Mouse (Mus musculus): ENCODE measurements around the gene Snx1. TPM values are rescaled to one million over a fixed set of nuclear protein-coding genes. Genes with fewer than 3 reads are reported as not detected.
A peak's percentile ranks its signal among the peaks of the same experiment; 100 is the strongest.

Snx1 gene
- total RNA-seq, 2 experiments from 2014 or later: 38.5 to 41.3 TPM

DNA sequence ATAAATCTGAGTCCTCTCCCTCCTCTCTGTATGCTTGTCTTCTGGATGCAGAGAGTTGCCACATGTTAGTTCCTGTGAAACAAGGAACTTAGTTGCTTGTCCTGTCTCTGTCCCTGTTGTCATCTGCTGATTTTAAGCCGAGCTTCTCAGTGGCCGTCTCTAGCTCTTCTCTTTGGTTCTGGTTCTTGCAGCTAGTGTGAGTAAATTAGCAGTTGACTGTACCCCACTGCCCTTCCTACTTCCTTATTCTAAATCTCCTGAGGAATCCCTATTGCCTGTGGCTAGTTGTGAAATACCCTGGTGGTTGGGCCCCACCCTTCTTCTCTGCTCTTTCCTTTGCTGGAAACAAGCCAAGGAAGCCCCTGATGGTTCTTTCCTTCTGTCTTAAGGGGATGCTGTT, 5.1 kb upstream of the Snx1 start:
- intact Hi-C loops (cut with DNase I): no loop called here
- DNase-seq: no peak

DNA sequence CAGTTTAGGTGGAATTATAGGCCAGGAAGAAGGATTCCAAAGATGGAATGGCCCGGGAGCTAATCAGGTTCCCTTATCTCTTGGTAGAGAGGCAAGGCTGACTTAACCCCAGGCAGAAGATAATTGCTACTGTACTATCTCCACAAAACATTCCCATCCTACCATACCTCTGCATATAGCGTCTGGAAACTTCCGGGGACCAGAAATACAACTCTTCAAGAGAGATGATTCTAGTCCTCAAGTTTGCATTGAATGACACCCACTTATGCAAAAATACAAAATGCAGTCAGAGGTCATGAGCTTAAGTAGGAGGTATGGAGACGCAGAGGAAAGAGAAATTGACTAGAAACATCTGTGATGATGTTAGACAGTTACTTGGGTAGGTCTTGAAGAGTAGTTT, 1.5 kb upstream of the Snx1 start:
- intact Hi-C loops (cut with DNase I): no loop called here
- DNase-seq: no peak

DNA sequence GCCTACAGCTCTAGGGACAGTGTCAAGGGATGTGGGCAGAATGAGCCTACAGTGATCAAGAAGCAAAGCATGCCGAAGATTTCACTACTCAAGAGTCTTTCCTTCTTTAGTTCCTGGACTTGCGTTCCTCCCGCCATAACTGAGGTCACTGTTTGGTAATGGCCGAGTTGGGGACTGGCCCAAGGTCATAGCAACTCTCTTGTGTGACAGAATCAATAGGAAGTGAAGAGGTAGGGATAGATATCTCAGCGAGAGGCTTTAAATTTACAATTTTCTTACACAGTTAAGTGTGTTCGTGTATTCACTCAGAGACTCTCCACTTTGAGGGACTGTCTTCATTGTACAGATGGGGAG, 783 bp upstream of the Snx1 start:
- DNase-seq: no peak
- intact Hi-C loops (cut with DNase I): no loop called here

DNA sequence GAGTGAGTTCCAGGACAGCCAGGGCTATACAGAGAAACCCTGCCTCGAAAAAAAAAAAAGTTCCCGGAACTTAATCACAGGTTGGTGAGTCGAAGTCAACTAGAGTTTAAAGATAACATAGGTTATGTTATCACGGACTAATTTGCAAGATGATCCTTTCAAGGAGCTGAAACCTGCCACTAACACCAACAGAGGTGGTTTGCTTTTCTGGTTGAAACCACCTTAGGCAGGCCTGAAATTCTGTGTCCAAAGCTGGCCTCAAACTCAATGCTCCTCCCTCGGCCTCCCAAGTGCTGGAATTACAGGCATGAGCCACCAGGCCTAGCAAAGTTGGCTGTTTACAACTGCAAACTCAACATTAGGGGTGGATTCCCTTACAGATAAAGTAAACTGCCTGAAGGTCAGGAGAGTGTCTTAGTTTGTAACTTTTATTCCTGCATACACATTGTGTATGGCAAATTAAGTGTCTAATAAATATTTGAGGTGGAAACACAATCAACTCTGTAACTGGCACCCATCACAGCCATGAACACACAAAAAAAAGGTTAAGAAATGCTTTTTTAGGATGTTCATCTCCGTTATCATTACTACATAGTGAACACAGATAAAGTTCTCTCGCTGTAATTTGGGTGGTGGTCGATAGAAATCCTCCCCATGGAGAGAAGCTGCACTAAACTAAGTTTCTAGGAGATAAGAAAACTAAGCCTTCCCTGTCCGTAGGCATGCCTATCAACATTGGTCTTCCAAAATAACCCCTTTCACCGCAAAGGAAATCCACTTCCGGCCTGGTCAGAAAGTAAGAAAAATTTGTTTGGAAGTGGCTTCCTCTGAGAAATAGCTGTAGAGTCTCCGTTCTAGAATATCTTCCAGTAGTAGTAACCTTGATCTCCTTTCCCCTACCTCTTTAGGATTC, 588 bp downstream of the Snx1 start:
- intact Hi-C loops (cut with DNase I): no loop called here
- DNase-seq: peak; percentile 20 to 38

DNA sequence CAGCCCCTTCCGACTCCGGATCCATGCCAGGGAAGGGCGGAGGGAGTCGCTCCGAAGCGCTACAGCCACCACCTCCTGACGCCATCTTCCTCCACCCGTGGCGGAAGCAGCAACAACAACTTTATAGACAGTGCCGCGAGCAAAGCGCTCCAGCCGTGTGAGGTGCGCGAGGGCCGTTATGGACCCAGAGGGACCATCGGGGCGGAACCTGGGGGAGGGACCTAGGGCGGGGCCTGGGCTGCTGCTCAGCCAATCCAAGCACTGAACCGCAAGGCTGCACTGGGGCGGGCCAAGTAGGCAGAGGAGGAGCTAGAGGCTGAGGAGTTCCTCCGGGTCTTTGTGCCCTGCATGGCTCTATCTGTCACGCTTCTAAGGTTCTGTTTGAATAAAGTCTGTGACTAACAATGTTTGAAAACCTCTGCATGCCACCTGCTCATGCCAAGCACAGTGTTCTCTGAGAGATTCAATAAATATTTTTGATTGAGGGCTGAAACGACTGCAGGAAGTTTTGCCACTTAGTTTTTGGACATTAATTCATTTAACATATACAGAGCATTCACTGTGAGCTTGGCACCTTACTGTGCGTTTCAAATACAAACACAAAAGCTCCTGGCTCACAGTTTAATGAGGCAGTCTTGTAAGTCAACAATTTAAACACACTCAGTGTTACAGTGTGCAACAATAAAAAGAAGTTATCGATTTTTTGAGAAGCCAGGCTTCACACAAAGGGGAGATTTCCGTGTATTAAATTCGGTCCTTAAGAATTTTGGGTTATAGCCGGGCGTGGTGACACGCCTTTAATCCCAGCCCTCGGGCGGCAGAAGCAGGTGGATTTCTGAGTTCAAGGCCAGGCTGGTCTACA, 1.5 kb downstream of the Snx1 start:
- intact Hi-C loops (cut with DNase I): loop anchor here (5.0 kb wide), 1 partner anchor 63 kb away; the partner anchor contains the start of gene Ppib

GRCm38 (mm10) chr9:66124111-66124531, 2.3 kb downstream of the Snx1 start:
- peak in 1 of 2 experiments; percentile 48 for DNase-seq
- intact Hi-C loops (cut with DNase I): loop anchor here (5.0 kb wide), 1 partner anchor 62 kb away; the partner anchor contains the start of gene Ppib

More for the DNA sequence above, 1.5 kb downstream of the Snx1 start:
- peak; percentile 98 for DNase-seq

DNA sequence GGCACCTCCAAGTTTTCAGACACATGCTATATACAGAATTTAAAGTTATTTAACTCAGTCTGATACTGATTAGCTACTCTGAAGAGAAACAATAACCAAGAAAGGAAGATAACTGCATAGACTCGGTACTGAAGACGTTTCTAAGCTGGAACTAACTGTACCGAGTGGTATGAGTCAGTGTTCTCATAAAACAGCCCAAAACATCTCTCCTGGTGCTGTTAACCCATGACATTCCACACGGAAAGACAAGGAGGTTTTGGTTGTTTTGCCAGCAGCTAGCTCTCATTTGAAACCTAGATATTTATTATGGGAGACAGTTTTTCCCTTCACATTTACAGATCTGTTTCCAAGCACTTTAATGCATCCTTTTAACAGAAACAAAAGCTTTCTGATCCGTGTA, 2.7 kb downstream of the Snx1 start:
- intact Hi-C loops (cut with DNase I): loop anchor here (5.0 kb wide), 1 partner anchor 61 kb away; the partner anchor contains the start of gene Ppib
- no peak for DNase-seq

DNA sequence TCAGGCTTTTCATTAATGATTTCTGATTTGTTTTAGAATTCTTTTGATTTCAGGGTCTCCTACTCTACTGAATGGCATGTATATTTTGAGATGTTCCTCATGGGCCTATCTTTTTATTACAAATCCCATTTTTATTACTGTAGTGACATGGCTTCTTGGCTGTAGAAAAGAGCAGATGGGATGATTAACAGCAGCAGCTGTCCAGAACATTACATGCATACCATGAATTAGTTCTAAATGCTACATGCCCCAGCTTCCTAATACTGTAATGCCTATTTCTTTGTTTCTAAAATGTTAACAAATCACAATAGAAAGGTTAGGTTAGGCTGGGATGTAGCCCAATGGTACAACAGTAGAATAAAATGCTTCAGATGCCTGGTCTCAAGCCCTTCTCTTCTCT, 5.0 kb downstream of the Snx1 start:
- DNase-seq: no peak
- intact Hi-C loops (cut with DNase I): loop anchor here (5.0 kb wide), 1 partner anchor 59 kb away; the partner anchor contains the start of gene Ppib

- intact Hi-C loops (cut with DNase I): loop anchor here (5.0 kb wide), 1 partner anchor 59 kb away; the partner anchor contains the start of gene Ppib
- no peak for DNase-seq
Measured at GRCm38 (mm10) chr9:66120945-66121344, 5.4 kb downstream of the Snx1 start.

- intact Hi-C loops (cut with DNase I): loop anchor here (5.0 kb wide), 1 partner anchor 58 kb away; the partner anchor contains the start of gene Ppib
- DNase-seq: no peak
Measured at GRCm38 (mm10) chr9:66120106-66120505, 6.3 kb downstream of the Snx1 start.

- intact Hi-C loops (cut with DNase I): no loop called here
Measured at GRCm38 (mm10) chr9:66119498-66119897, 6.9 kb downstream of the Snx1 start.

GRCm38 (mm10) chr9:66116890-66117289, 9.5 kb downstream of the Snx1 start:
- DNase-seq: peak; percentile 45 to 47
- intact Hi-C loops (cut with DNase I): no loop called here

More at GRCm38 (mm10) chr9:66119498-66119897, 6.9 kb downstream of the Snx1 start:
- no peak for DNase-seq

GRCm38 (mm10) chr9:66114341-66114740, 12.0 kb downstream of the Snx1 start:
- DNase-seq: no peak
- intact Hi-C loops (cut with DNase I): no loop called here

DNA sequence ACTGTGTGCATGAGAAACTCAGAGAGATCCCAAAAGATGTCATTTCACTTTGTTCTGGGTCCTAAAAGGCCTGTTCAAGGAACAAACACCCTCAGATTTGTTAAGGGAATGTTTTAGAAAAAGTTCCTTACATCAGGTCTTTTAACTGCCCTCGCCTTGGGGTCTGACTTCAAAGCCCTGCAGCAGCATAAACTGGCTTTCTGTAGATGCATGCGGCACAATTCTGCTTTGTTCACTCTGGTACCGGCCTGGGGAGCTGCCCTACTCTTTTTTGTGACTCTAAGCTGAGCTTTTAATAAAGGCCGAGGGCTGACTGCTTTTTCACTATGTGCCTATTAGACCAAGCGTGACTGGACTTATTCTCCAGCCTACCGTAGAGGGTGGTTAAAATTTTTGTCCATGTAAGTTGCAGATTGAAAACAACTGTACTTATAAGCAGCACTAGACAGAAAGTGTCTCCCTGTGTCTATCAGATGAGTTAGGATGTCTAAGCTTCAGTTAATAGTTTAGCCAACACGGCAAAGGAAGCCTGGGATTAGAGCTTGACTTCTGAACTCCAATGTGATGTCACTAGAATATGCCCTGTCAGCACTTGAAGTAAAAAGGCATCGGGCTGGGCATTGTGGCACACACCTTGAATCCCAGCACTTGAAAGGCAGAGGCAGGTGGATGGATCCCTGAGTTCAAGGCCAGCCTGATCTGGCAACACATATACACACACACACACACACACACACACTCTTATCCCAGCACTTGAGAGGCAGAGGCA, 15.6 kb downstream of the Snx1 start:
- no peak for DNase-seq
- intact Hi-C loops (cut with DNase I): no loop called here

GRCm38 (mm10) chr9:66110126-66110525, 16.3 kb downstream of the Snx1 start:
- no peak for DNase-seq
- intact Hi-C loops (cut with DNase I): no loop called here

DNA sequence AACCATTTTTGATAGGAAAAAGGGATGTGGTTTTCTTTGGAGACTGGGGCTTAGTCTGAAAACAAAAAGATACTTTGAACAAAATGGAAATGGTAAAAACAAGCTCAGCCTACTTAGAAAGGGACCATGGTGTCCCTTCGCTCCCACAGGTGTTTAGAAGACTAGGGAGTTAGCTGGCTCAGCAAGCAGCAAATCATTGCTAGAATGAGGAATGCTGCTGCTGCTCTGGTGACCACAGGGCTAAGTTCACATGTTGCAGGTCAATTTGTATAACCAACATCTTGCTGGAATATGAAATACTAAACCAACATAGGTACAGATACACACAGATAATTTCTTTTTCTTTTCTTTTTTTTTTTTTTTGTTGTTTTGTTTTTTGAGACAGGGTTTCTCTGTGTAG, 16.8 kb downstream of the Snx1 start:
- DNase-seq: no peak
- intact Hi-C loops (cut with DNase I): no loop called here

GRCm38 (mm10) chr9:66105168-66105567, 21.2 kb downstream of the Snx1 start:
- intact Hi-C loops (cut with DNase I): no loop called here
- no peak for DNase-seq

DNA sequence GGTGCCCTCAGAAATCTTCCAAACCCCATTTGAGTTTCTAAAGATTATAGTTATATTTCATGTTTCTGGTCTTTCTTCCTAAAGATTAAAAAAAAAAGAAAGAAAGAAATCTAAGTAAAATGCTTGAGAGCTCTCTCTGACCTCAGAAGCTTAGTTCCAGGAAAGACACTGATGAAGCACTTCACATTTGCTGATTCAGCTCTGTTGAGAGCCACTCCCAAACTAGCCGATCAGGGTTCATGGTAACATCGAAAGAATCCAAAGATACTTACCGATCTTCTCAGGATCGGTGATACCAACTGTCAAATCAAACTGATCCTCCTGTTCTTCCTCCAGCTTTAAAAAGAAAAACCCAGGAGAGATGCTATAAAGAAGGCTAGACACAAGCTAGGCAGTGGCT, 21.8 kb downstream of the Snx1 start:
- no peak for DNase-seq

DNA sequence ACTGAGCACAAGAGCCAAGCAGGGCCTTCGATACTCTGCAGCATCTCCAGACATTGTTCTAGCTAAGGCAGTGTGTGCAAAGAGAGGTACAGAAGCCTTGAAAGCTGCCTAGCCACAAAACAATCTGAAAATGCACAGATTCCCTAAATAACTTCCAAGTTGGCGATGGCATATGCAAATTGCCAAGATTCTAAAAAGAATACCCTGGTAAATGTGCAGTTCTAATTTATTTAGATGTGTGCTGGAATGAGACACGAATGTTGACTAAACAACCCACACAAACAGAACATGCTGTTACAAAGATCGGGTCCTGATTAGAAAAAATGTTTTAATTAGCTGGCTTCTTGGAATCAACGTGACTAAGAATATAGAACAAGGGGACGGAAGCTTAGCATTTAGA, 23.7 kb downstream of the Snx1 start:
- no peak for DNase-seq
- intact Hi-C loops (cut with DNase I): no loop called here

More for the DNA sequence above, 21.8 kb downstream of the Snx1 start:
- intact Hi-C loops (cut with DNase I): no loop called here

DNA sequence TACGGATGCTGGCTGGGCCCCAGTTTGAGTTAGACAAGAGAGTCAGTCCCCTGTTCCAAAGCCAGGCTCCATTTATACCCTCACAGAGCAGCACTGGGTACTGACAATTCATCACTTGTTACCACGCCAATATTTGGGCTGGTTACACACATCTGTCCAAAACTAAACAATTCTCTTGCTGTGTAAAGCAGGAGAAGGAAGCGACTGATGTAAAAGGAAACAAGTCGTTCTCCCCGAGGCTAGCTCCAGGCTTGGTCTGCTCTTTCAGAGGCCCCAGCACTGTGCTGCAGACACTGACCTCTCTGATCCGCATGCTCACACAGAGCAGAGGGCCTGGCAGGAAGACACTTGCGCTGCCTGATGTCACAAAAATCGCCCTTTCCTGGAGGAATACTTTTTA, 24.8 kb downstream of the Snx1 start:
- no peak for DNase-seq

More for the DNA sequence above, 24.8 kb downstream of the Snx1 start:
- intact Hi-C loops (cut with DNase I): no loop called here

Data from heart, postnatal 10 days (tissue).